11 mouse cellular contexts compared by ENCODE assay signal in genomic region chr4:143324176-143324924, GRCm38 (mm10). TPM values are rescaled to one million over a fixed set of nuclear protein-coding genes. Genes with fewer than 3 reads are reported as not detected.
DNase-seq lines count a peak whose midpoint lies in the region; ATAC-seq and TF ChIP-seq lines count a peak whose summit lies in the region.
"Had no signal": no experiment of that assay in that cellular context is flagged by ENCODE, and none has a peak within 500 bp of the region (broad histone marks: within the 10 kb centered on the region; RNA-seq: fewer than 3 reads in every experiment).

No protein-coding gene starts in this region.

- H3K36me3 ChIP-seq in ES-Bruce4 (ENCODE audit: control insufficient read depth, insufficient read depth, low read length, poor library complexity, severe bottlenecking) (no peaks in the 10 kb centered on the region), ES-E14 (ENCODE audit: control insufficient read depth, insufficient read depth, low read length, poor library complexity, severe bottlenecking) (no peaks in the 10 kb centered on the region)
- no peaks in the 10 kb centered on the region for H3K36me3 ChIP-seq in forebrain, embryonic 13.5 days (ENCODE audit: poor library complexity, severe bottlenecking)
- H3K36me3 ChIP-seq in limb, embryonic 12.5 days: no peaks in the 10 kb centered on the region

- H3K9me3 ChIP-seq in ES-Bruce4 (replicated peaks; ENCODE audit: control insufficient read depth, insufficient read depth, low read length, poor library complexity, severe bottlenecking) (no peaks in the 10 kb centered on the region), ES-E14 (ENCODE audit: control insufficient read depth, insufficient read depth, low read depth, low read length) (no peaks in the 10 kb centered on the region)
- H3K9me3 ChIP-seq in forebrain, embryonic 13.5 days (replicated peaks): no peaks in the 10 kb centered on the region
- no peaks in the 10 kb centered on the region for H3K9me3 ChIP-seq in limb, embryonic 12.5 days

- DNase-seq in ES-E14 (ENCODE audit: low read depth, low spot score): no peak
- DNase-seq in cerebellum, adult 18-20 months: no peak
- no peak for DNase-seq in layer of hippocampus, postnatal 25 days (ENCODE audit: extremely low spot score in 1 of 2, low spot score in 1 of 2)
- DNase-seq in spleen, postnatal 36 days (ENCODE audit: low spot score in 2 of 2): no peak

- no peak overlapping the region for H3K9ac ChIP-seq in ES-Bruce4 (ENCODE audit: low read depth, poor library complexity, severe bottlenecking)
- H3K9ac ChIP-seq in ES-E14 (ENCODE audit: insufficient read depth, low read depth, low read length, poor library complexity, severe bottlenecking): no peak overlapping the region
- peak overlapping the region; percentile 46 for H3K9ac ChIP-seq in forebrain, embryonic 13.5 days
- no peak overlapping the region for H3K9ac ChIP-seq in limb, embryonic 12.5 days (replicated peaks)
- H3K9ac ChIP-seq: lung, embryonic 14.5 days had no signal

- H3K27ac ChIP-seq in ES-Bruce4 (ENCODE audit: insufficient read depth, low read length) (0 out of 2 replicates have a peak overlapping the region, but pooled peaks have one; percentile 13), ES-E14 (ENCODE audit: insufficient read depth, low read depth, low read length, poor library complexity, severe bottlenecking) (peak overlapping the region; percentile 37; the same call in 1 of the 2 replicates)
- H3K27ac ChIP-seq in forebrain, embryonic 13.5 days: no peak overlapping the region
- H3K27ac ChIP-seq in limb, embryonic 12.5 days: no peak overlapping the region

- ATAC-seq in forebrain, embryonic 13.5 days: peak; percentile 56; the same call in 1 of the 2 replicates
- ATAC-seq in limb, embryonic 12.5 days (ENCODE audit: insufficient number of reproducible peaks, insufficient read depth, low FRiP score, low TSS enrichment, low read depth): no peak
- no peak for ATAC-seq in frontal cortex, adult (ENCODE audit: low TSS enrichment)

- H3K4me1 ChIP-seq in ES-Bruce4 (ENCODE audit: control insufficient read depth, insufficient read depth, low read length): peaks cover 2% of the 10 kb centered on the region
- peaks cover 7 to 13% of the 10 kb centered on the region in 2 experiments for H3K4me1 ChIP-seq in ES-E14 (ENCODE audit: control insufficient read depth in 2 of 2, insufficient read depth in 2 of 2, low read length in 2 of 2, poor library complexity in 1 of 2)
- peaks cover 9% of the 10 kb centered on the region for H3K4me1 ChIP-seq in forebrain, embryonic 13.5 days
- H3K4me1 ChIP-seq in limb, embryonic 12.5 days (replicated peaks): 0 out of 2 replicates have a peak, but pooled peaks cover 6% of the 10 kb centered on the region

- TF ChIP-seq CTCF in ES-Bruce4 (IDR thresholded peaks at IDR 0.05; ENCODE audit: low read depth, low read length): no peak

- in situ Hi-C loops in ES-E14 (cut with MboI; ENCODE audit: low sequenced_read_pairs in 2 of 2, unreplicated experiment in 2 of 2): no loop called here

- 0 out of 2 replicates have a peak, but pooled peaks have one; percentile 32 for TF ChIP-seq EP300 in ES-Bruce4 (IDR thresholded peaks at IDR 0.05; ENCODE audit: insufficient read depth, low read depth, low read length)

- TF ChIP-seq POLR2A in ES-Bruce4 (IDR thresholded peaks at IDR 0.05; ENCODE audit: insufficient read depth, low read length): no peak

- WGBS in forebrain, embryonic 13.5 days: 23% methylated on average over 8 of the region's 11 CpGs
- WGBS in limb, embryonic 12.5 days: 16% methylated on average over 8 of the region's 11 CpGs

- H3K27me3 ChIP-seq in ES-Bruce4 (ENCODE audit: control insufficient read depth, insufficient read depth, low read length, poor library complexity, severe bottlenecking): no peaks in the 10 kb centered on the region
- no peaks in the 10 kb centered on the region for H3K27me3 ChIP-seq in forebrain, embryonic 13.5 days
- no peaks in the 10 kb centered on the region for H3K27me3 ChIP-seq in limb, embryonic 12.5 days

- H3K4me3 ChIP-seq in ES-Bruce4 (ENCODE audit: low read depth, low read length) (no peak overlapping the region), ES-E14 (ENCODE audit: insufficient read depth in 1 of 2, low read depth in 1 of 2, low read length in 2 of 2, poor library complexity in 1 of 2, severe bottlenecking in 1 of 2) (no peak overlapping the region)
- H3K4me3 ChIP-seq in forebrain, embryonic 13.5 days: no peak overlapping the region
- no peak overlapping the region for H3K4me3 ChIP-seq in limb, embryonic 12.5 days (replicated peaks)

- H3K4me2 ChIP-seq in forebrain, embryonic 13.5 days: peak overlapping the region; percentile 58
- H3K4me2 ChIP-seq in limb, embryonic 12.5 days: peak overlapping the region; percentile 7; the same call in 1 of the 2 replicates

TF ChIP-seq in ES-E14, 5 proteins besides CTCF, POLR2A, EP300 and RAD21:
- TF ChIP-seq HCFC1 (IDR thresholded peaks at IDR 0.05; ENCODE audit: borderline replicate concordance, insufficient read depth, low read length) (no peak), MAFK (IDR thresholded peaks at IDR 0.05; ENCODE audit: insufficient read depth, low read depth, low read length) (no peak), ZC3H11A (IDR thresholded peaks at IDR 0.05; ENCODE audit: borderline replicate concordance, low read depth, low read length) (no peak), ZNF384 (IDR thresholded peaks at IDR 0.05; ENCODE audit: low read depth, low read length) (no peak), CHD2 (IDR thresholded peaks at IDR 0.05; ENCODE audit: low read depth, low read length) (no peak)

RNA-seq across cellular contexts. Expression of gene Pdpn, which starts 25.0 kb away (rescaled TPM):
- 179 and 198 TPM in 2 replicates for polyA plus RNA-seq in ES-Bruce4 (2011; ENCODE audit: insufficient read depth, insufficient read length, low read depth, missing spikeins)
- total RNA-seq in ES-E14 (2012; rRNA removed): 21.7 and 27.4 TPM in 2 replicates
- polyA plus RNA-seq in forebrain, embryonic 13.5 days (2015; fragmentation: Nextera tagmentation; extraction: Ambion mirVana): 59.6 and 62.2 TPM in 2 replicates
- 41.5 and 43.7 TPM in 2 replicates for polyA plus RNA-seq in limb, embryonic 12.5 days (2016; fragmentation: Nextera tagmentation; extraction: Ambion mirVana)
- total RNA-seq in layer of hippocampus, postnatal 25 days (2021): 10 to 100 TPM; 16.4 to 19.5 TPM
- total RNA-seq: neutrophil, adult 5-6 weeks had no signal

RNA-seq across cellular contexts. Expression of gene Lrrc38, which starts 25.2 kb away (rescaled TPM):
- polyA plus RNA-seq in ES-Bruce4 (2011; ENCODE audit: insufficient read depth, insufficient read length, low read depth, missing spikeins): not detected in 2 replicates
- 0.22 and 0.32 TPM in 2 replicates for total RNA-seq in ES-E14 (2012; rRNA removed)
- polyA plus RNA-seq in forebrain, embryonic 13.5 days (2015; fragmentation: Nextera tagmentation; extraction: Ambion mirVana): not detected in 2 replicates
- polyA plus RNA-seq in limb, embryonic 12.5 days (2016; fragmentation: Nextera tagmentation; extraction: Ambion mirVana): 0.63 and 0.67 TPM in 2 replicates
- total RNA-seq in layer of hippocampus, postnatal 25 days (2021): 1 to 10 TPM in 1 of 2 experiments, under 1 TPM in 1; 0.91 to 1.1 TPM
- total RNA-seq: neutrophil, adult 5-6 weeks had no signal
- polyA plus RNA-seq: lung, embryonic 14.5 days; spleen, adult 2 months had no signal

Comparison
In these comparisons a context has a peak if more than half of its experiments do, and no peak if none do; other contexts are left out.
1. H3K27ac ChIP-seq: peak in ES-Bruce4 (single experiment) and ES-E14 (single experiment); none in forebrain, embryonic 13.5 days (single experiment) and limb, embryonic 12.5 days (single experiment).